Comparison of ENCODE assay signal across 8 mouse cellular contexts in the genomic region with DNA sequence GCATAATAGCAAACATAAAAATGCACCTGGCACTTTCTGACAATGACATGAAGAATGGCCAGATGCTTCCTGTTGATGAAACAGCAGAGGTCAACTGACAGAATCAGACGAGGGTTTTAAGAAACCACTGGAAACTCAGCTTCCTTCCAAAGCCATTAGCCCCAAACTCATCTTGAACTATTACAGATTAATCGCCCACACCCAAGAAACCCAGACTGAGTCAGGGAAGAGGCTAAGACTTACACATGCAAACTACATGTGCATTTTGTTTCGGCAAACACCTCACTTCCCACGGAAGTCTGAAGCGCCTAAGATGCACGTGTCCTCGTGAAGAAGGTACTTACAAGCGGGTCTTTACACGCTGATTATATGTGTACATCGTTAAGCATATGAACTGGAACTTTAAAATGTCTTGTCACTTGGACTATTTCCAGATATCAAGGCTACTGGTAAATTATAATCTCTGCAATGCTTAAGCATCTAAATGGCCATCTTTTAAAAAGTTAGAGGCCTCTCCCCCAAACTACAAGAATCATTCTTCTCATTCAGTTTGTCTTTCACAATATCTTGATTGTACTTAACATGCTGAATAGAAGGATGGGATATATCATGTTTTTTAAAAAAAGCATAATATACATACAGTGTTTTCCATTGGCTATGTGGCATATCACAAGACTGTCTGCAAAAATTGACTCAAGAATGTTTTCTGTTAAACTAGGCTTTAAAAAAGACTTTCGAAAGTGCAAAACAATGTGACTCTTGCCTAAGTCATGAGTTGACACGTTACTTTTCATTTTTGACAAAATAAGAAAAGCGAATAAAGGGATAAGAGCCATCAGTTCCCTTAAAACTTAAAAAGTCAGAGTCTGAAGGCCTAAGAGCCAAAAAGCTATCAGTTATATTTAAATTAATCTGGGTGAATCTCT. TPM values are rescaled to one million over a fixed set of nuclear protein-coding genes. Genes with fewer than 3 reads are reported as not detected.
A peak's percentile ranks its signal among the peaks of the same experiment; 100 is the strongest.
DNase-seq lines count a peak whose midpoint lies in the region; ATAC-seq and TF ChIP-seq lines count a peak whose summit lies in the region.

No protein-coding gene starts in this region.

- no peaks in the 10 kb centered on the region for H3K36me3 ChIP-seq in heart, embryonic 15.5 days
- peaks cover 10% of the 10 kb centered on the region; the same call in 1 of the 2 replicates for H3K36me3 ChIP-seq in E14TG2a.4 (ENCODE audit: insufficient read depth, low read length)
- H3K36me3 ChIP-seq in forebrain, embryonic 14.5 days (ENCODE audit: control insufficient read depth, insufficient read depth, low read length): no peaks in the 10 kb centered on the region
- no peaks in the 10 kb centered on the region for H3K36me3 ChIP-seq in liver, embryonic 14.5 days (replicated peaks; ENCODE audit: control insufficient read depth, insufficient read depth, low read depth)

- H3K9ac ChIP-seq in heart, embryonic 15.5 days: peak overlapping the region; percentile 96
- H3K9ac ChIP-seq in forebrain, embryonic 14.5 days (ENCODE audit: low read length): peak overlapping the region; percentile 99
- H3K9ac ChIP-seq in liver, embryonic 14.5 days (replicated peaks): peak overlapping the region; percentile 91

- H3K4me2 ChIP-seq in heart, embryonic 15.5 days: peak overlapping the region; percentile 77
- H3K4me2 ChIP-seq in forebrain, embryonic 14.5 days (ENCODE audit: low read length): peak overlapping the region; percentile 57
- peak overlapping the region; percentile 86 for H3K4me2 ChIP-seq in liver, embryonic 14.5 days (ENCODE audit: low read depth)

- 54% methylated on average over 13 of the region's 13 CpGs for WGBS in heart, embryonic 15.5 days
- 64% methylated on average over 13 of the region's 13 CpGs for WGBS in forebrain, embryonic 14.5 days
- 13% methylated on average over 13 of the region's 13 CpGs for WGBS in liver, embryonic 14.5 days (ENCODE audit: insufficient replicate concordance)

- peaks cover 31% of the 10 kb centered on the region for H3K4me1 ChIP-seq in heart, embryonic 15.5 days (replicated peaks)
- peaks cover 64% of the 10 kb centered on the region for H3K4me1 ChIP-seq in E14TG2a.4 (replicated peaks; ENCODE audit: low read depth, low read length)
- peaks cover 27% of the 10 kb centered on the region for H3K4me1 ChIP-seq in forebrain, embryonic 14.5 days (ENCODE audit: control insufficient read depth, insufficient read depth, low read length)
- peaks cover 16 to 20% of the 10 kb centered on the region in 2 experiments for H3K4me1 ChIP-seq in liver, embryonic 14.5 days (replicated peaks; ENCODE audit: control insufficient read depth in 2 of 2, insufficient read depth in 2 of 2, low read length in 1 of 2)

- peak overlapping the region; percentile 90 for H3K4me3 ChIP-seq in heart, embryonic 15.5 days
- peak overlapping the region; percentile 94 for H3K4me3 ChIP-seq in E14TG2a.4 (replicated peaks; ENCODE audit: low read length)
- H3K4me3 ChIP-seq in forebrain, embryonic 14.5 days (ENCODE audit: low read depth, low read length): peak overlapping the region; percentile 97
- H3K4me3 ChIP-seq in liver, embryonic 14.5 days (ENCODE audit: insufficient read depth in 1 of 2, low read depth in 2 of 2, low read length in 2 of 2): peak overlapping the region; percentile 85 to 88

- H3K27ac ChIP-seq in heart, embryonic 15.5 days: peak overlapping the region; percentile 99
- no peak overlapping the region for H3K27ac ChIP-seq in forebrain, embryonic 14.5 days (ENCODE audit: low read depth, low read length)
- H3K27ac ChIP-seq in liver, embryonic 14.5 days: peak overlapping the region; percentile 77

- no peaks in the 10 kb centered on the region for H3K27me3 ChIP-seq in heart, embryonic 15.5 days
- H3K27me3 ChIP-seq in E14TG2a.4 (ENCODE audit: insufficient read depth, low read length): no peaks in the 10 kb centered on the region
- H3K27me3 ChIP-seq in forebrain, embryonic 14.5 days (replicated peaks; ENCODE audit: control insufficient read depth, insufficient read depth, low read length): no peaks in the 10 kb centered on the region
- no peaks in the 10 kb centered on the region for H3K27me3 ChIP-seq in liver, embryonic 14.5 days (ENCODE audit: control insufficient read depth, insufficient read depth, low read length)

- H3K9me3 ChIP-seq in heart, embryonic 15.5 days (replicated peaks): no peaks in the 10 kb centered on the region
- H3K9me3 ChIP-seq in E14TG2a.4 (ENCODE audit: low read length): no peaks in the 10 kb centered on the region
- no peaks in the 10 kb centered on the region for H3K9me3 ChIP-seq in forebrain, embryonic 14.5 days (replicated peaks; ENCODE audit: control insufficient read depth, low read length)
- H3K9me3 ChIP-seq in liver, embryonic 14.5 days (ENCODE audit: control insufficient read depth, low read length): no peaks in the 10 kb centered on the region

- no peak for TF ChIP-seq CTCF in E14TG2a.4 (conservative IDR thresholded peaks at IDR 0.05; ENCODE audit: low read length)
- TF ChIP-seq CTCF in liver, embryonic 14.5 days (IDR thresholded peaks at IDR 0.05; ENCODE audit: low read depth): no peak

- DNase-seq in heart, postnatal 4 days: no peak
- DNase-seq in forebrain, embryonic 14.5 days (ENCODE audit: low spot score): no peak
- DNase-seq in liver, embryonic 14.5 days (ENCODE audit: low read depth in 3 of 3, low spot score in 3 of 3): no peak
- peak; percentile 28 to 31 for DNase-seq in thymus, postnatal 10 days (ENCODE audit: low spot score in 2 of 2)
- no peak for DNase-seq in adrenal gland, postnatal 25 days
- DNase-seq in layer of hippocampus, postnatal 25 days (ENCODE audit: extremely low spot score in 1 of 2, low spot score in 1 of 2): no peak

- no peak for ATAC-seq in heart, embryonic 15.5 days (replicated peaks; ENCODE audit: insufficient number of reproducible peaks, insufficient read depth, low FRiP score, low read depth)
- no peak for ATAC-seq in forebrain, embryonic 14.5 days
- no peak for ATAC-seq in liver, embryonic 14.5 days (ENCODE audit: insufficient read depth)

- no peak for TF ChIP-seq EP300 in liver, embryonic 14.5 days (IDR thresholded peaks at IDR 0.05; ENCODE audit: low read depth)

RNA-seq across cellular contexts. Expression of gene Gabpb1, which starts 2.6 kb away (rescaled TPM):
- 28.5 and 32.6 TPM in 2 replicates for polyA plus RNA-seq in heart, embryonic 15.5 days (2015; fragmentation: Nextera tagmentation; extraction: Ambion mirVana)
- total RNA-seq in heart, postnatal 4 days (2021): 10 to 100 TPM; 25.7 to 30.0 TPM
- polyA plus RNA-seq in forebrain, embryonic 14.5 days (2014; fragmentation: Nextera tagmentation; extraction: Ambion mirVana): 60.3 and 63.9 TPM in 2 replicates
- 8.1 and 9.4 TPM in 2 replicates for polyA plus RNA-seq in liver, embryonic 14.5 days (2012; rRNA removed)
- polyA plus RNA-seq in liver, embryonic 14.5 days (2014; fragmentation: Nextera tagmentation; extraction: Ambion mirVana): 23.1 and 25.7 TPM in 2 replicates
- total RNA-seq in adrenal gland, postnatal 25 days (2021): 18.4 and 19.6 TPM in 2 replicates
- total RNA-seq in layer of hippocampus, postnatal 25 days (2021): 10 to 100 TPM; 18.2 to 20.2 TPM

RNA-seq across cellular contexts. Expression of gene Usp8, which starts 33.5 kb away (rescaled TPM):
- polyA plus RNA-seq in heart, embryonic 15.5 days (2015; fragmentation: Nextera tagmentation; extraction: Ambion mirVana): 26.8 and 30.7 TPM in 2 replicates
- total RNA-seq in heart, postnatal 4 days (2021): 10 to 100 TPM; 28.8 to 30.3 TPM
- polyA plus RNA-seq in forebrain, embryonic 14.5 days (2014; fragmentation: Nextera tagmentation; extraction: Ambion mirVana): 27.8 and 28.8 TPM in 2 replicates
- polyA plus RNA-seq in liver, embryonic 14.5 days (2012; rRNA removed): 8.3 and 12.1 TPM in 2 replicates
- polyA plus RNA-seq in liver, embryonic 14.5 days (2014; fragmentation: Nextera tagmentation; extraction: Ambion mirVana): 17.8 and 18.8 TPM in 2 replicates
- 80.1 and 81.6 TPM in 2 replicates for total RNA-seq in adrenal gland, postnatal 25 days (2021)
- 10 to 100 TPM; 50.2 to 50.7 TPM for total RNA-seq in layer of hippocampus, postnatal 25 days (2021)

RNA-seq across cellular contexts. Expression of gene Hdc, which starts 54.5 kb away (rescaled TPM):
- polyA plus RNA-seq in heart, embryonic 15.5 days (2015; fragmentation: Nextera tagmentation; extraction: Ambion mirVana): 9.2 and 10.6 TPM in 2 replicates
- 1 to 10 TPM; 1.9 to 2.4 TPM for total RNA-seq in heart, postnatal 4 days (2021)
- 1.1 and 1.6 TPM in 2 replicates for polyA plus RNA-seq in forebrain, embryonic 14.5 days (2014; fragmentation: Nextera tagmentation; extraction: Ambion mirVana)
- 3.7 and 4.6 TPM in 2 replicates for polyA plus RNA-seq in liver, embryonic 14.5 days (2012; rRNA removed)
- polyA plus RNA-seq in liver, embryonic 14.5 days (2014; fragmentation: Nextera tagmentation; extraction: Ambion mirVana): 6.5 and 7.8 TPM in 2 replicates
- total RNA-seq in adrenal gland, postnatal 25 days (2021): 22.6 and 29.8 TPM in 2 replicates
- total RNA-seq in layer of hippocampus, postnatal 25 days (2021): 1 to 10 TPM in 1 of 2 experiments, under 1 TPM in 1; 0.84 to 1.4 TPM

Comparison
In these comparisons a context has a peak if more than half of its experiments do, and no peak if none do; other contexts are left out.
1. DNase-seq: peak in thymus, postnatal 10 days (2 of 2); none in heart, postnatal 4 days (single experiment), forebrain, embryonic 14.5 days (single experiment), liver, embryonic 14.5 days (0 of 3), adrenal gland, postnatal 25 days (single experiment) and layer of hippocampus, postnatal 25 days (0 of 2).
2. Peak in every context shown above with its lines, with median percentiles within 50 percentile points of each other: H3K4me2 ChIP-seq, H3K4me3 ChIP-seq and H3K9ac ChIP-seq.